Comparison of ENCODE assay signal across 13 mouse cellular contexts in the genomic region with DNA sequence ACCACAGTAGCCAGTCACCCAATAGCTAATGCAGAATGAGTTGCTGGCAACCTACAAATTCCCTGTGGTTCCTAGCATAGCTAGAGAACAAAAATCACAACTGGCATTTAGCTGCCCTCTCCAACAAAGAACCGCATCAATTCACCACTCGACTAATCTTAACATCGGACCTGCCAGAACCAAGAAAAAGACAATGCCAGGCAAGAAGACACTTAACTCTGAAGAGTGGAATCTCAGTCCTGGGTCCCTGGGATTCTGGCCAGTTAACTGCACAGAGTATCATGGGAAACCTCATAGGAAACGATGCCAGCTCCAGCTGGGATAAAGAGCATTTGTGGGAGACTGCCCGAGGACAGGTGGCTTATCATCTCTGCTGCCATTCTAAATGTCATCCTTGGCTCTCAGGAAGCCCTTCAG.
DNase-seq lines count a peak whose midpoint lies in the region; ATAC-seq lines count a peak whose summit lies in the region.
"Had no signal": no experiment of that assay in that cellular context is flagged by ENCODE, and none has a peak within 500 bp of the region (broad histone marks: within the 10 kb centered on the region; RNA-seq: fewer than 3 reads in every experiment).

No protein-coding gene starts in this region.

- no peaks in the 10 kb centered on the region for H3K36me3 ChIP-seq in heart, embryonic 14.5 days (ENCODE audit: control insufficient read depth, insufficient read depth, low read length)
- H3K36me3 ChIP-seq: embryonic facial prominence, embryonic 13.5 days; limb, embryonic 12.5 days had no signal

- H3K9me3 ChIP-seq in heart, embryonic 14.5 days (ENCODE audit: control insufficient read depth, low read length): no peaks in the 10 kb centered on the region
- H3K9me3 ChIP-seq: embryonic facial prominence, embryonic 13.5 days; limb, embryonic 12.5 days; megakaryocyte, embryonic 14.5 days had no signal

- no peaks in the 10 kb centered on the region for H3K27me3 ChIP-seq in heart, embryonic 14.5 days (ENCODE audit: control insufficient read depth, insufficient read depth, low read length)
- H3K27me3 ChIP-seq: embryonic facial prominence, embryonic 13.5 days; limb, embryonic 12.5 days; megakaryocyte, embryonic 14.5 days had no signal

- 34% methylated on average over 5 of the region's 5 CpGs for WGBS in heart, embryonic 14.5 days

- ATAC-seq in heart, embryonic 14.5 days (ENCODE audit: insufficient number of reproducible peaks, insufficient read depth, low FRiP score, low read depth): no peak

- H3K9ac ChIP-seq in heart, embryonic 14.5 days (ENCODE audit: low read length): no peak overlapping the region
- H3K9ac ChIP-seq: embryonic facial prominence, embryonic 13.5 days; limb, embryonic 12.5 days had no signal

- no peak overlapping the region for H3K4me3 ChIP-seq in heart, embryonic 14.5 days (ENCODE audit: control insufficient read depth in 1 of 2, insufficient read depth in 1 of 2, low read depth in 1 of 2, low read length in 2 of 2)
- H3K4me3 ChIP-seq: embryonic facial prominence, embryonic 13.5 days; limb, embryonic 12.5 days; megakaryocyte, embryonic 14.5 days had no signal

- H3K4me2 ChIP-seq in heart, embryonic 14.5 days (ENCODE audit: low read length): peak overlapping the region; percentile 26; the same call in 1 of the 2 replicates
- H3K4me2 ChIP-seq: embryonic facial prominence, embryonic 13.5 days; limb, embryonic 12.5 days had no signal

- peak; percentile 23 to 60 for DNase-seq in adrenal gland, adult (ENCODE audit: inconsistent age in 2 of 2, low spot score in 1 of 2)
- DNase-seq in adrenal gland, adult 18-20 months (ENCODE audit: low spot score in 2 of 2): no peak
- DNase-seq in layer of hippocampus, adult 9-11 months: peak; percentile 12
- no peak for DNase-seq in layer of hippocampus, postnatal 36 days
- peak; percentile 89 for DNase-seq in cerebellum, adult 9-10 months
- DNase-seq in urinary bladder, postnatal 36 days (ENCODE audit: low spot score in 2 of 2): no peak
- DNase-seq in ovary, adult 18-20 months (ENCODE audit: low spot score): no peak
- DNase-seq: kidney, adult 2 months; lung, adult 2 months had no signal

- peaks cover 4 to 27% of the 10 kb centered on the region in 2 experiments for H3K4me1 ChIP-seq in heart, embryonic 14.5 days (ENCODE audit: control insufficient read depth in 2 of 2, insufficient read depth in 2 of 2, low read length in 2 of 2)
- H3K4me1 ChIP-seq: megakaryocyte, embryonic 14.5 days had no signal

- peak overlapping the region; percentile 48 to 54 for H3K27ac ChIP-seq in heart, embryonic 14.5 days (replicated peaks in 1 of 2; ENCODE audit: control insufficient read depth in 1 of 2, insufficient read depth in 1 of 2, low read depth in 2 of 2, low read length in 2 of 2)
- H3K27ac ChIP-seq: embryonic facial prominence, embryonic 13.5 days; limb, embryonic 12.5 days had no signal

Comparison
In these comparisons a context has a peak if more than half of its experiments do, and no peak if none do; other contexts are left out.
1. DNase-seq: peak in adrenal gland, adult (2 of 2), layer of hippocampus, adult 9-11 months (single experiment) and cerebellum, adult 9-10 months (single experiment); none in adrenal gland, adult 18-20 months (0 of 2), layer of hippocampus, postnatal 36 days (0 of 2), urinary bladder, postnatal 36 days (0 of 2) and ovary, adult 18-20 months (single experiment).